Mouse (Mus musculus) heart, adult 8-10 months (tissue): ENCODE data around the gene Slc16a8. TPM values are rescaled to one million over a fixed set of nuclear protein-coding genes. Genes with fewer than 3 reads are reported as not detected.

ENCODE experiments used
- DNase-seq: peaks from one replicate; pipeline ENCODE4 v3.0.0; 2022; ENCODE audit warnings: low spot score
- total RNA-seq, 4 experiments: library from RNA; stranded (reverse); gene quantifications; 2 replicates each; pipeline ENCODE4 v1.2.4; 2022

Gene Slc16a8
- total RNA-seq, result under 1 TPM; 0.46 to 0.78 (median 0.59) TPM

GRCm38 (mm10) chr15:79254661-79255060 is at the start of gene Slc16a8:
Gene Slc16a8, minus strand, starts transcription at chr15:79254761.
- DNase-seq, result no peak

GRCm38 (mm10) chr15:79303725-79304124 is 49.2 kb upstream of the Slc16a8 start:
- DNase-seq, result no peak

- no peak for DNase-seq
These were observed 45.1 kb upstream of the Slc16a8 start for GRCm38 (mm10) chr15:79299563-79300155.

GRCm38 (mm10) chr15:79298553-79298952 is 44.0 kb upstream of the Slc16a8 start:
- no peak for DNase-seq

- no peak for DNase-seq
These were observed 38.2 kb upstream of the Slc16a8 start for GRCm38 (mm10) chr15:79292779-79293178.

GRCm38 (mm10) chr15:79290340-79290739 is 35.8 kb upstream of the Slc16a8 start:
- DNase-seq, result no peak

GRCm38 (mm10) chr15:79289441-79289840 is 34.9 kb upstream of the Slc16a8 start:
- DNase-seq, result no peak

- DNase-seq, result no peak
These were observed 33.8 kb upstream of the Slc16a8 start for GRCm38 (mm10) chr15:79288387-79288786.

GRCm38 (mm10) chr15:79287091-79287490 is 32.5 kb upstream of the Slc16a8 start:
- no peak for DNase-seq

GRCm38 (mm10) chr15:79286141-79286540 is 31.6 kb upstream of the Slc16a8 start:
- no peak for DNase-seq

GRCm38 (mm10) chr15:79285399-79285798 is 30.8 kb upstream of the Slc16a8 start, which contains the start of gene Baiap2l2:
Gene Baiap2l2, minus strand, starts transcription at chr15:79285537.
- no peak for DNase-seq

- no peak for DNase-seq
These were observed 28.8 kb upstream of the Slc16a8 start for GRCm38 (mm10) chr15:79283371-79283770.

GRCm38 (mm10) chr15:79282434-79282833 is 27.9 kb upstream of the Slc16a8 start:
- DNase-seq, result no peak

GRCm38 (mm10) chr15:79281389-79281788 is 26.8 kb upstream of the Slc16a8 start:
- no peak for DNase-seq

- no peak for DNase-seq
These were observed 26.3 kb upstream of the Slc16a8 start for GRCm38 (mm10) chr15:79280850-79281249.

- DNase-seq, result no peak
These were observed 25.6 kb upstream of the Slc16a8 start for GRCm38 (mm10) chr15:79280209-79280608.

- DNase-seq, result no peak
These were observed 23.2 kb upstream of the Slc16a8 start for GRCm38 (mm10) chr15:79277728-79278127.

GRCm38 (mm10) chr15:79273020-79273419 is 18.5 kb upstream of the Slc16a8 start:
- DNase-seq, result no peak

GRCm38 (mm10) chr15:79271124-79271746 is 16.7 kb upstream of the Slc16a8 start:
- DNase-seq, result no peak

GRCm38 (mm10) chr15:79270317-79271123 is 16.0 kb upstream of the Slc16a8 start:
- peak; percentile 79 for DNase-seq

GRCm38 (mm10) chr15:79268521-79268920 is 14.0 kb upstream of the Slc16a8 start:
- DNase-seq, result no peak

GRCm38 (mm10) chr15:79265384-79265783 is 10.8 kb upstream of the Slc16a8 start:
- no peak for DNase-seq

GRCm38 (mm10) chr15:79263726-79264125 is 9.2 kb upstream of the Slc16a8 start:
- DNase-seq, result no peak
